Comparison of ENCODE assay signal across 10 mouse cellular contexts in the genomic region with DNA sequence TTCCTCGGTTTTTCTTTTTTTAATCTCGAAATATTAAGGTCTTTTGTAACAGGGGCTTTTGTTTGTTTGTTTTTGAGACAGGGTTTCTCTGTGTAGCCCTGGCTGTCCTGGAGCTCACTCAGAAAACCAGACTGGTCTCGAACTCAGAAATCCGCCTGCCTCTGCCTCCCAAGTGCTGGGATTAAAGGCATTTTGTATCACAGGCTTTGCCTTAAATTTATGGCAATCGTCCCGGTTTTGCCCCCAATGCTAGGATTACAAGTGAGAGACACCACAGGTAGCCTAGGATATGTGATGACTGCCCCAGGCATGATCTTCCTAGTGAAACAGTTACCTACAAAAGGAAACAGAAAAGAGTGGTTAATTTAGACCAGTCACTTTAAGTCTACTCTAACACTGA. TPM values are rescaled to one million over a fixed set of nuclear protein-coding genes. Genes with fewer than 3 reads are reported as not detected.
DNase-seq lines count a peak whose midpoint lies in the region; ATAC-seq and TF ChIP-seq lines count a peak whose summit lies in the region.
"Had no signal": no experiment of that assay in that cellular context is flagged by ENCODE, and none has a peak within 500 bp of the region (broad histone marks: within the 10 kb centered on the region; RNA-seq: fewer than 3 reads in every experiment).

No protein-coding gene starts in this region.

- H3K4me1 ChIP-seq in heart, embryonic 10.5 days = peaks cover 14% of the 10 kb centered on the region
- H3K4me1 ChIP-seq in forebrain, postnatal 0 days (ENCODE audit: insufficient read depth) = no peaks in the 10 kb centered on the region
- peaks cover 28% of the 10 kb centered on the region for H3K4me1 ChIP-seq in midbrain, embryonic 10.5 days

- no peaks in the 10 kb centered on the region for H3K9me3 ChIP-seq in heart, embryonic 10.5 days
- no peaks in the 10 kb centered on the region for H3K9me3 ChIP-seq in forebrain, postnatal 0 days (ENCODE audit: low read length)
- no peaks in the 10 kb centered on the region for H3K9me3 ChIP-seq in midbrain, embryonic 10.5 days (replicated peaks)
- H3K9me3 ChIP-seq: G1E had no signal

- TF ChIP-seq CTCF in forebrain, postnatal 0 days (IDR thresholded peaks at IDR 0.05; ENCODE audit: low read depth) = no peak

- WGBS in heart, embryonic 10.5 days = 15% methylated on average over 6 of the region's 6 CpGs
- 24% methylated on average over 6 of the region's 6 CpGs for WGBS in forebrain, postnatal 0 days
- 19% methylated on average over 6 of the region's 6 CpGs for WGBS in midbrain, embryonic 10.5 days

- peak overlapping the region; percentile 67 for H3K4me3 ChIP-seq in heart, embryonic 10.5 days
- H3K4me3 ChIP-seq in forebrain, postnatal 0 days (ENCODE audit: low read depth, low read length) = peak overlapping the region; percentile 50
- peak overlapping the region; percentile 66 for H3K4me3 ChIP-seq in midbrain, embryonic 10.5 days

- no peak for ATAC-seq in forebrain, postnatal 0 days

- peak overlapping the region; percentile 53; the same call in 1 of the 2 replicates for H3K9ac ChIP-seq in forebrain, postnatal 0 days

- H3K27ac ChIP-seq in heart, embryonic 10.5 days = no peak overlapping the region
- H3K27ac ChIP-seq in forebrain, postnatal 0 days (ENCODE audit: low read depth, low read length) = no peak overlapping the region
- no peak overlapping the region for H3K27ac ChIP-seq in midbrain, embryonic 10.5 days (replicated peaks)

- H3K36me3 ChIP-seq in heart, embryonic 10.5 days = no peaks in the 10 kb centered on the region
- H3K36me3 ChIP-seq in forebrain, postnatal 0 days (ENCODE audit: insufficient read depth) = no peaks in the 10 kb centered on the region
- H3K36me3 ChIP-seq in midbrain, embryonic 10.5 days = no peaks in the 10 kb centered on the region
- H3K36me3 ChIP-seq: G1E had no signal

- H3K4me2 ChIP-seq in forebrain, postnatal 0 days (ENCODE audit: low read depth) = peak overlapping the region; percentile 45

- no peak for DNase-seq in heart, embryonic 10.5 days (ENCODE audit: low spot score)
- no peak for DNase-seq in heart, adult 18-20 months
- DNase-seq in ES-CJ7 (ENCODE audit: low read depth, low spot score) = peak; percentile 67
- DNase-seq in forebrain, postnatal 0 days = peak; percentile 17
- DNase-seq in midbrain, embryonic 10.5 days (ENCODE audit: low spot score) = no peak
- no peak for DNase-seq in right cerebral cortex, postnatal 14 days
- no peak for DNase-seq in left cerebral cortex, postnatal 14 days (ENCODE audit: low spot score in 2 of 2)
- DNase-seq in thymus, postnatal 4 days = no peak

- peaks cover 30% of the 10 kb centered on the region for H3K27me3 ChIP-seq in heart, embryonic 10.5 days (ENCODE audit: insufficient read depth, poor library complexity, severe bottlenecking)
- H3K27me3 ChIP-seq in forebrain, postnatal 0 days (ENCODE audit: insufficient read depth, low read length) = no peaks in the 10 kb centered on the region
- peaks cover 64% of the 10 kb centered on the region for H3K27me3 ChIP-seq in midbrain, embryonic 10.5 days (ENCODE audit: low read depth, poor library complexity, severe bottlenecking)

- intact Hi-C loops in left cerebral cortex, postnatal 14 days (cut with DNase I) = loop anchor here (5.0 kb wide), 1 partner anchor 36 kb away; no protein-coding TSS in a partner anchor

RNA-seq across cellular contexts. Expression of a gene that starts 34.0 kb away (rescaled TPM):
- not detected in 2 replicates for polyA plus RNA-seq in heart, embryonic 10.5 days (2016; fragmentation: Nextera tagmentation; extraction: Ambion mirVana)
- not detected for total RNA-seq in heart, adult 18-20 months (2021)
- not detected in 2 replicates for total RNA-seq in forebrain, postnatal 0 days (2014; rRNA removed)
- not detected in 2 replicates for polyA plus RNA-seq in forebrain, postnatal 0 days (2015; fragmentation: Nextera tagmentation; extraction: Ambion mirVana)
- polyA plus RNA-seq in midbrain, embryonic 10.5 days (2016; fragmentation: Nextera tagmentation; extraction: Ambion mirVana) = not detected in 2 replicates
- total RNA-seq in left cerebral cortex, postnatal 14 days (2021) = not detected
- total RNA-seq: left cerebral cortex, postnatal 36 days had no signal
- polyA plus RNA-seq: G1E had no signal

RNA-seq across cellular contexts. Expression of a gene that starts 53.4 kb away (rescaled TPM):
- polyA plus RNA-seq in heart, embryonic 10.5 days (2016; fragmentation: Nextera tagmentation; extraction: Ambion mirVana) = not detected in 2 replicates
- total RNA-seq in heart, adult 18-20 months (2021) = not detected
- total RNA-seq in forebrain, postnatal 0 days (2014; rRNA removed) = 0.15 TPM in 1 of 2 replicates, not detected in the other
- polyA plus RNA-seq in forebrain, postnatal 0 days (2015; fragmentation: Nextera tagmentation; extraction: Ambion mirVana) = 0.11 and 0.14 TPM in 2 replicates
- 0.09 TPM in 1 of 2 replicates, not detected in the other for polyA plus RNA-seq in midbrain, embryonic 10.5 days (2016; fragmentation: Nextera tagmentation; extraction: Ambion mirVana)
- total RNA-seq in left cerebral cortex, postnatal 14 days (2021) = under 1 TPM in 1 of 2 experiments, not detected in 1; 0.30 TPM
- total RNA-seq: left cerebral cortex, postnatal 36 days had no signal
- polyA plus RNA-seq: G1E had no signal

Comparison
In these comparisons a context has a peak if more than half of its experiments do, and no peak if none do; other contexts are left out.
1. DNase-seq: peak in ES-CJ7 (single experiment) and forebrain, postnatal 0 days (single experiment); none in heart, embryonic 10.5 days (single experiment), heart, adult 18-20 months (0 of 2), midbrain, embryonic 10.5 days (single experiment), right cerebral cortex, postnatal 14 days (single experiment), left cerebral cortex, postnatal 14 days (0 of 2) and thymus, postnatal 4 days (single experiment).
2. Peak in every context shown above with its lines, with median percentiles within 50 percentile points of each other: H3K4me3 ChIP-seq.